Mouse (Mus musculus) right cerebral cortex, postnatal 4 days (tissue): ENCODE data around the gene Mdm4.

ENCODE experiments used
- DNase-seq: peaks from one replicate; pipeline ENCODE4 v3.0.0-alpha.2; 2022

Gene Mdm4

DNA sequence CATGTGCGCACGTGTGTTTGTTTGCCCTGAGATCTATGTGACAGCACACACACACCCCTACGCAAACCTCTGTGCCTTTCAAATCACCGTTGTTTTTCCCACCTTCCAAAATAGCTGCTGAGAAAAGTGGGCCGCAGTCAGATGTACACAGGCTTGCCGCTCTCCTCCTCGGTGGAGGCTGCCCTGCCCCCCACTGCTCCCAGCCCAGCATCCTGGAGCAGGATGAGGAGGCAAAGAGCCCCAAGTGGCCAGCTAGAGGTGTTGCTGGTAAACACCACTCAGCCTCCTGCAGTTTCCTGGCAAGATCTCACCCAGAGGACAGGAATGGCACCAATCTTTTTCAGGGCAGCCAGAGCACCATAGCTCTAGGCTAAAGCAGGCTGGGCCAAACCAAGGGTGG is 95.5 kb downstream of the Mdm4 start:
- DNase-seq: peak; percentile 60

DNA sequence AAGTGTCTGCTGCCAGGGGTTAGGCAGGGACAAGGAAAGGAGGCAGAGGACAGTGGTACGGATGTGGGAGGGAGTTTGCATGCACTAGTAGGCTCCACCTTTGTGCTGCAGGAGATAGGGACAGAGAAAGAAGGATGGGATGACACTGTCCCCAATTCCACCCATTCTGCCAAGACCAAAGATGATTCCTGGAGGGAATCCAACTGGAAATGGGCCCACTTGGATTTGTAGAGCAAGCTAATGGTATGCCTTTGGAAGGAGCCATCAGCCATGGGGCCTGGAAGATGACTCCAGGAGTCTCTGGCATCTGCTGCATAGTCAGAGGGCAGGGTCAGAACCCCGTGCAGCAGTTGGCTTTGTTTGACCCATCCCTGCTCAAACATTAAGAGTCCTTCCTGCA is 97.9 kb downstream of the Mdm4 start:
- DNase-seq: no peak

DNA sequence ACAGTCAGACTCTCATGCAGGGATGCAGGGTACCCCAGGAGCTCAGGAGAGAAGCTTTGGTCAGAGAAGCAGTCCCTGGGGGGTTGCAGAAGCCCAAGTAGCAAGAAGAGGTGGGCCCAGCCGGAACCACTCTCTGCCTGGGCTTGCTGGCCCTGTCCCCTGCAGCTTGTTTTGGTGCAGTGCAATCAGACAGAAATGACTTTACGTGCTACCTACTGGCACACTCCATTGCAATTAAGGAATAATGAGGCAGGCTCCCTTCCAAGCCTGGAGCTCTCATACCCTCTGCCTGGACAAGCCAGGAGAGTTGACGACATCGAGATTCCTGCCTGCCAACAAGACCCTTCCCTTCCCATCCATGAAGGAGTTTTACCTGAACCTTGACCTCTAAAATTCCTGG is 100.1 kb downstream of the Mdm4 start:
- no peak for DNase-seq

DNA sequence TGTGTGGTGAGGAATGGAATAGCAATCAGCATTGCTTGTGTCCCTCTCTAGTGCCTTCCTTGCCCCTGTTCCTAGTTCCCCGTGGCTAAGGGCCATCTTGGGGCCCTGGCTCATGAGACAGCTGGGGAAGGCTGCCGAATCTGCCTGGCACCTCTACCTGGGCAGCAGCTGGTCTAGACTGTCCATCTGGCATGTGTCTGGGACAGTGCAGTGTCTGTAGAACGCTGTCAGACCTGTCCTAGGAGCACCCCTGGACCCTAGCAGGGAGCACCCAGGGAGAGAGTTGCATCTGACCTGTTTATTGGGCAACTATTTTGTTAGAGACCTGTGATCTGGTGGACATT is 101.5 kb downstream of the Mdm4 start:
- DNase-seq: no peak

DNA sequence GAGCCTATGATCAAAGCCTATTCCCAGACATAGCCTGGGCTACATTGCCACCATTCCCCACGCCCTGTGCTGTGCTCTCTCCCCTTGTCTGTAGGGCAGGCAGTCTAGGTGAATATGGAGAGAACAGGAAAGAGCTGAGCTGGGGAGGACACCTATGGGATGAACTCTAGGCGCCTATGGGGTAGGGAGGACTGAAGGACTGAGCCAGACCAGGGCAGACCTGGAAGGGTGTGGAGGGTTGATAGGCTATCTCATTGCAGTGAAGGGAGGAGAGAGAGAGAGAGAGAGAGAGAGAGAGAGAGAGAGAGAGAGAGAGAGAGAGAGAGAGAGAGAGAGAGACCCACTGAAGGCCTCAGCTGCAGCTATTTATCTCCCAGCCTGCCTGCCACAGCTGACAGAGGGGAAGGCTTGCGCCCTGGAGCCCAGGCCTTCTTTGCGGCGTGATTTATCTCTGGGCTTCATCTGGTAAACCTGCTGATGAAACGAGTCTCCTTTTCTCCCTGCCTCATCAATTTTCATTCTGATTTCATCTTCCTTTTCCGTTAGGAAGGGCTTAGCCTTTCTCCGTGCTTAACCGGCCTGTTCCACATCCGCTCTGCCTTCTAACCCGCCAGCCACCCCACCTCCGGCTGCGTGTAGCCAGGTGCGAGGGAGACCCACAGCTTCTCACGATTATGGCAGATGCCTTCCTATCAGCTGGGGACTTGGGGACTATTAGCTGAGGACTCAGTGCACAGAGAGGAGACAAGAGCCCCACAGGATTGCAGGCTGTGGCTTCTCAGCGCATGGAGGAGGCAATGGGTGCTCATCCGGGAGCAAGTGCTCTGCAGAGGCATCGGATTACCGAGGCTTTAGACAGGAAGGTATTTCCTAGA is 102.1 kb downstream of the Mdm4 start:
- no peak for DNase-seq

DNA sequence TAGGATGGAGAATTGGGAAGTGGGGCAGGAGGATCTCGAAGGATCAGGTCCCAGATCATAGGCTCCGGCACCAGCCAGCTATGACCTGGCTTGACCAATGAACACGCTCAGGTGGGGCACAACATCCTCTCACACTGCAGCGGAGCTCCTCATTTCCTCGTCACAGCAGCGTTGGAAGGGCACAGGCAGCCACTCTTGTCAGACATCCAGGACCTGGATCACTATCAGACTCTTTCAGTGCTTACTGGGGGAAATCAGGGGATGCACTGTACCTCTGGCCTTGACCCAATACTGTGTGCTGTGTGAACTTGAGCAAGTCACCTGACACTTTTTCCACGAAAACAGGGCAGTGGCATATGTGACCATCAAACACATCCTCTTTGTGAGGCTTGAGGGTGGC is 105.1 kb downstream of the Mdm4 start:
- no peak for DNase-seq

DNA sequence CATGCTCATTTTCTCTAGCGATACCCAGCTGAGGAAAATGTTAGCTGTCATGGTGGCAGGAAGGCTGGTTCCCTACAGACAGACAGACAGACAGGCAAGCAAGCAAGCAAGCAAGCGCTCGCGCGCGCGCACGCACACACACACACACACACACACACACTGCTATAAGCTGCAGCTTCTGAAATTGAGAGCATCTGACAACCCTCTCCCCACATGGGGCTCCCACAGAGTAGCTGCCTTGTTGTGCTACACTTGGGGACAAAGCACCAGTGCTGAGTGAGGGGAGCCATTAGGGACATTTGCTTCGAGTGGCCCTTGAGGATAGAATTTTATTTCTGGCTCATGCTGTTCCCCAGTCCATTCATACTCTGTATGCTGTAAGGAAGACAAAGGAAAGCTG is 108.1 kb downstream of the Mdm4 start:
- no peak for DNase-seq

DNA sequence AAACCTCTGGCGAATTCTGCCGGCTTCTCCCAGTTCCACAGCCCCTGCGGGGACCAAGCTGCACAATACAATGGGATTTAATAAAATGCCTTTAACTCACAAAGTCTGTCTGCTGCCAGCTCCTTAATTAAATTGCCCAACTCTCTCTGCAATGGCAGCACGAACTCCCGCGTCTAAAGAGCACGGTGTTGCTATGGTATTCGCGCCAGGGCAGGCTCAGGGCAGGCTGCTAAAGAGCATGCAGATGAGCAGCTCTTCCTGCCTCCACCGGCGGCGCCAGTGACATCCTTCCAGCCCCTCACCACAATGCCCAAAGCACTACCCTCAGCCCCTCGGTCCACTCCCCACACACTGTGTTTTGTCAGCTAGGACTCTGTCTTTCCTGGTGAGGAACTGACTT is 109.3 kb downstream of the Mdm4 start:
- DNase-seq: peak; percentile 32

DNA sequence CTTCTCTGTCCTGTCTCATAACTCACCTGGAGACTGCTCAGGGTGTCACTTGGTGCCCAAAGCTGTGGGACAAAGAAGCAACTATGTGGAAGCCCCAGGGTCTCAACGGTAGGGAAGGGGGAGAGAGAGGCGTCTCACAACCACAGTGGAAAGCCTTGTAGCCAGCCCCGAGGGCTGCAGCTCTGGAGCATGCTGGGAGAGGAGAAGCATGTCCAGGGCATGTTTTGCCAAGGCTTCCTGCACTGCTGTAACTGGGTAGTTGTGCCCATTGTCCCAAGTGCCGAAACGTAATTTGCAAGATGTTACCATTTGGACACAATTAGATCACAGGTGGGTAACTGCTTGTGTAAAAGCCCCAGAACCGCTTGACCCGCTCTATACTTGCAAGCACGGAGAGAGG is 111.1 kb downstream of the Mdm4 start:
- no peak for DNase-seq

DNA sequence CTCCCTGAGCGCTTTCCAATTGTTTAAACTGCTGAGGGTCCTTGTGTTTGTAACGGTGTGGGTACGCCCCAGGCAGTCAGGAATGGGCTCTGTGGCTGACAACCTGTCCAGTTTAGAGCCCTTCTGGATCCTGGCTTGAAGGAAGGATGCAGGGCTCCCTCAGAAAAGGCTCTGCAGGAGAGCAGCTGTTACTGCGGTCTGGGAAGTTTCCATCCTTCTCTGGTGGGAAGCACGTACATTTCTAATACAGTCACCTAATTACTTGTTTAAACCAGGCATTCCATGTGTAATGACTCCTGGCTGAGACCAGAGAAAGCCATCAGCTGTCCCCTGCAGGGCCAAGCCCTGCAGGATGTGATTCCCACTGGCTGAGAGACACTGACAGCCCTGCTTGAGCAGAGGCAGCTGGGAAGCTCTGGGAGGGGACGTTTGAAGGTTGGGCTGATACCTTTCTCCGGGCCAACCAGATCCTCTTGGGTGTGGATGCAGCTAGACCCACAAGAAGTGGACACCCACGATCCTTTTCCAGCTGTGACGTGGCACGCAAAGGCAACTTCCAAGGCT is 112.2 kb downstream of the Mdm4 start:
- no peak for DNase-seq

DNA sequence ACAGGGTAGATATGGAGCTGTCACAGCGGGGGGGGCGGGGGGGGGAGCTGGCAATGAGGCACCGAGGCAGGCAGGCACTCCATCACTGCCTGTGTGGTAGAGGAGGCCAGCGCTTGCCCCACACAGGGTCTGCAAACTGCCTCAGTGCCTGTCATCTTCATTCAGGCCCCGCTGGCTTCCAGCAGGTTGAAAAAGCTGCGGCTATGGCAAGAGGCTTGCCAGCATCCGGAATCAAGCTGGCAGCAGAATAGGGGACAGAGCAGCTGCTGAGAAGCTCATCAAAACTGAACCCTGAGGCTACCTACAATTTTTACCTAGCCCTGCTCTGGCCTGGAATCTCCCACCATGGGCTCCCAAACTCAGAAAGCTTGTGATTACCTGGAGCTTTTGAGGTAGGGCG is 112.8 kb downstream of the Mdm4 start:
- DNase-seq: no peak

DNA sequence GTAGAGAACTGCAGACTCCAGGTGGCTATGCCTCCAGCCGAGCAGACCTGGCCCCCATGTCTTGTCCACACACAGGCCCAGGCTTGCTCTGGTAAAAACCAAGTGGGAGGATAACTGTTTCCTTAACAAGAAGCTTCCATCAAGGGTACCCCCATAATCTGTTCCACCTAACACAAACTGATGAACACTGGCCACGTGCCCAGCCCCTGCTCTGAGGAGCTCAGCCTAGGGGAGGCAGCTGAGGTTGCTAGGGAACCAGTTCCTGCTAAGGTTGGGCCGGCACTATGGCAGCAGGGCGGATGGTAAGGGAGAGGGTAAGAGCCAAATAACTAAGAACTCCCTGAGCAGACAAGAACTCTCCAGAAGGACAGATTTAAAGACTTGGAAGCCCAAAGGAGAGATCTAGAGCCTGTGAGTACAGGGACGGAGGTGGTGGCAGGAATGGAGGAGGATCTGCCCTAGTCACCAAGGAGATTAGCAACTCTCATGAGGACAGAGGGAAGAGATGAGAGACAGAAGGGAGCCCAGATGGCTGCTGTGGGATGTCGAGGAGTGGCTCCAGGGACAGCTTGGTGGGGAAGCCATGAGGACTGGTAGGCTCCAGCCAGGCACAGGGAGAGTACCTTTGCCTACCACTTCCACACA is 114.4 kb downstream of the Mdm4 start:
- DNase-seq: peak; percentile 63

DNA sequence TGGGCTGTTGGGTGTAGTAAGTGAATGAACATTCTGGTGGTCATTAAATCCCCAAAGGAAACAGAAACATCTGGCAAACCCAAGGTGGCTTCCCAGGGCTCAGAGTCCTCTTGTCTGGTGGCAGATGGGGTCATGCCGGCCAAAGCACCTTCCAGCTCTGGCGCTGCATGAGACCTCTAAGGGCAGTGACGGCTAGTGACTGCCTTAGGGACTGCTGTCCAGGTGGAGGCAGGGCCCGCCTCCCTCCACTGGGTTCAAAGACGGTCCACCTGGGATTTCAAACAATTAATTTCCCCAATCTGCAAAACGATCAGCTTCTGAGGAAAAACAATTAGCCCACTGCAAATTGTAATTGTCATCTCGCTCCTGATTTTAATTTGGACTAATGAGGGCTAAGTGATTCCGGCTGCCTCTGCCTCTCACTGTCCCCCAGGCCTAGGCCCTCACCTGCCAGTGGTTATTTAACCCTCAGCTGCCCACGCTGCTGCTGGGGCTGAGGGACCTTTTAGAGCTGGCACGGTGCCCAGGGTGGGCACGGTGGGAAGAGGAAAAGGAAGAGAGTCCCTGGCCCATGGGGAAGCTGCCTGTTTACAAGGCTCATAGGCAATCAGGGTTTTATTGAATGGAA is 119.8 kb downstream of the Mdm4 start:
- DNase-seq: no peak

DNA sequence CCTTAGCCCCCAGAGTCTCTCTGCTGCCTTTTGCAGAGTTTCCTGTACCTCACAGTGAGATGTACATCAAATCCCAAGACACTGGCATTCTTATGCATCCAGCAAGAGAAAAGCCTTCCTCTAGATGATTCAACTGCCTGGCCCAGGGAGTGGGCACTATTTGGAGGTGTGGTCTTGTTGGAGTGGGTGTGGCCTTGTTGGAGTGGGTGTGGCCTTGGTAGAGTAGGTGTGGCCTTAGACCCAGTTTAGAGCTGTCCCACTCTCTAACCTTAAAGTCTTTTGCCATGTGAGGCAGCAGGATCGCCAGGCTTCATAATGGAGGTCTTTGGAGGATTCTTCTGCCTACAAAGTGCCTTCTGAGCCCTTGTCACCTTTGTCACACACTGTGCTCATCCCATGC is 120.4 kb downstream of the Mdm4 start:
- DNase-seq: no peak
